Mouse (Mus musculus): ENCODE measurements around the gene Gcn1l1. TPM values are rescaled to one million over a fixed set of nuclear protein-coding genes. Genes with fewer than 3 reads are reported as not detected.
"Not testable (repeated sequence)": the region's sequence is repeated elsewhere in the genome, so short reads cannot be mapped to it uniquely, and the experiment has no call there.

Gene Gcn1l1
- total and polyA plus RNA-seq, 3 experiments, result 88.2 to 123 (median 93.8) TPM

- not testable (repeated sequence) for H3K79me2 ChIP-seq (ENCODE audit: control insufficient read depth, insufficient read depth, low read length, poor library complexity); H3K9ac ChIP-seq (ENCODE audit: control insufficient read depth, low read depth, low read length, poor library complexity, severe bottlenecking); H3K9me3 ChIP-seq (replicated peaks; ENCODE audit: insufficient read depth, low read length); H3K36me3 ChIP-seq (ENCODE audit: control insufficient read depth in 1 of 2, insufficient read depth in 2 of 2, low read length in 2 of 2); H3K4me1 ChIP-seq (ENCODE audit: control insufficient read depth in 1 of 2, insufficient read depth in 2 of 2, low read length in 2 of 2); H3K27me3 ChIP-seq (ENCODE audit: control insufficient read depth in 1 of 2, insufficient read depth in 2 of 2, low read length in 2 of 2); H3K27ac ChIP-seq (ENCODE audit: control insufficient read depth, low read depth, low read length); DNase-seq (ENCODE audit: low read depth, low spot score); H3K4me3 ChIP-seq (ENCODE audit: control insufficient read depth in 1 of 2, insufficient read depth in 1 of 2, low read depth in 2 of 2, low read length in 2 of 2)
- TF ChIP-seq TBP (IDR thresholded peaks at IDR 0.05; ENCODE audit: low read depth, low read length), result peak; percentile 74
Measured at GRCm38 (mm10) chr5:115518214-115518613, 46.8 kb upstream of the Gcn1l1 start.

- H3K4me1 ChIP-seq (ENCODE audit: control insufficient read depth in 1 of 2, insufficient read depth in 2 of 2, low read length in 2 of 2), result no peaks in the 10 kb centered on the region
- no peaks in the 10 kb centered on the region for H3K9me3 ChIP-seq (replicated peaks; ENCODE audit: insufficient read depth, low read length)
- H3K4me3 ChIP-seq (ENCODE audit: control insufficient read depth in 1 of 2, insufficient read depth in 1 of 2, low read depth in 2 of 2, low read length in 2 of 2), result no peak overlapping the region
- TF ChIP-seq POLR2AphosphoS2 (IDR thresholded peaks at IDR 0.05; ENCODE audit: low read length), result no peak
- TF ChIP-seq SIN3A (IDR thresholded peaks at IDR 0.05; ENCODE audit: low read length), result no peak
- no peak for TF ChIP-seq ZMIZ1 (IDR thresholded peaks at IDR 0.05; ENCODE audit: low read depth, low read length)
- no peak for TF ChIP-seq HCFC1 (IDR thresholded peaks at IDR 0.05; ENCODE audit: low read depth, low read length)
- TF ChIP-seq CHD1 (IDR thresholded peaks at IDR 0.05; ENCODE audit: low read depth, low read length), result no peak
- no peak for TF ChIP-seq UBTF (IDR thresholded peaks at IDR 0.05; ENCODE audit: borderline replicate concordance, insufficient read depth, low read depth, low read length)
- no peak for TF ChIP-seq MAX (IDR thresholded peaks at IDR 0.05; ENCODE audit: low read length)
- no peak for TF ChIP-seq USF2 (IDR thresholded peaks at IDR 0.05; ENCODE audit: borderline replicate concordance in 1 of 2, insufficient read depth in 1 of 2, low read depth in 1 of 2, low read length in 2 of 2)
- TF ChIP-seq NRF1 (IDR thresholded peaks at IDR 0.05; ENCODE audit: insufficient read depth, low read depth, low read length, poor library complexity, severe bottlenecking), result no peak
- TF ChIP-seq MXI1 (IDR thresholded peaks at IDR 0.05; ENCODE audit: low read depth, low read length), result no peak
- TF ChIP-seq GABPA (IDR thresholded peaks at IDR 0.05; ENCODE audit: low read depth, low read length), result no peak
- no peak for TF ChIP-seq POLR2AphosphoS5 (IDR thresholded peaks at IDR 0.05; ENCODE audit: borderline replicate concordance, low read depth, low read length)
- H3K36me3 ChIP-seq (ENCODE audit: control insufficient read depth in 1 of 2, insufficient read depth in 2 of 2, low read length in 2 of 2), result no peaks in the 10 kb centered on the region; a peak in 1 of 4 replicates
- no peak overlapping the region for H3K27ac ChIP-seq (ENCODE audit: control insufficient read depth, low read depth, low read length)
- H3K79me2 ChIP-seq (ENCODE audit: control insufficient read depth, insufficient read depth, low read length, poor library complexity), result no peaks in the 10 kb centered on the region; the same call in 1 of the 2 replicates
- no peak for DNase-seq (ENCODE audit: low read depth, low spot score)
- H3K27me3 ChIP-seq (ENCODE audit: control insufficient read depth in 1 of 2, insufficient read depth in 2 of 2, low read length in 2 of 2), result no peaks in the 10 kb centered on the region
- H3K9ac ChIP-seq (ENCODE audit: control insufficient read depth, low read depth, low read length, poor library complexity, severe bottlenecking), result no peak overlapping the region
Measured at GRCm38 (mm10) chr5:115520325-115520869, 44.7 kb upstream of the Gcn1l1 start.
